Mouse (Mus musculus): ENCODE measurements around the gene Cblc. TPM values are rescaled to one million over a fixed set of nuclear protein-coding genes. Genes with fewer than 3 reads are reported as not detected.

Gene Cblc
- polyA plus RNA-seq, 1 experiment = 2.8 TPM

DNA sequence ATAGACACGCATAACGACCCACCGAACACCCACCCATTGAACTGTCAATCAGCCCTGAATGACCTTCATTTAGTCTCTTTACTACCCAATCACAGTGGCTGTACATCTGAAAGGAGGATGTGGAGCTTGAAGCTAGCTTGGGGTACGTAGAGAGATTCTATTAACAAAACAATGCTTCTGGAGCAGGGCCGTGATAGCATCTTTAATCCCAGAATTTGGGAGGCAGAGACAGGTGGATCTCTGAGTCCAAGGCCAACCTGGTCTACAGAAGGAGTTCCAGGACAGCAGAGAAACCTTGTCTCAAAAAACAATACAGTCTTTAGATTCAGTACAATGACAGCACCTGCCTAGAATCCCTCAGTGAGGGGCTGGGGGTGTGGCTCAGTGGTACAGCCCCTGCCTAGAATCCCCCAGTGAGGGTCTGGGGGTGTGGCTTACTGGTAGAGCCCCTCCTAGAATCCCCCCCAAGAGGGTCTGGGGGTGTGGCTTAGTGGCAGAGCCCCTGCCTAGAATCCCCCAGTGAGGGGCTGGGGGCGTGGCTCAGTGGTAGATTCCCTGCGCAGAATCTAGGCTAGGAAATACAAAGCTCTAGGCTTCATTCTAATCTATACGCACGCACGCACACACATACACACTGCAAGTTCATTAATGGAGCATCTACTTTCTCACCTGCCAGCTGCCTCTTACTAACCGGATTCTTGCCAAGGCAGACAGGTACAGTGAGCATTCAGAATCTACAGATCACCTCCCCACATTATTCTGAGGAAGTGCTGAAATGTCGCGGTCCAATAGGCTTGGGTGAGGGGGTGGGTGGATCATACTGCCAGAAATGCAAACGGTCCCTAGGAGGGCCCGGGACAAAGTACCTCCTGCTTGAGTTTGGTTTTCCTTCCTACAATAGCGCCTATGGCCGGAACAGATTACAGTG lies 19.0 kb upstream of the Cblc start:
- peak overlapping the region; percentile 42 for H3K4me3 ChIP-seq (ENCODE audit: control insufficient read depth, insufficient read depth, low read length)
- H3K27ac ChIP-seq (ENCODE audit: control insufficient read depth, insufficient read depth, low read length) = peak overlapping the region; percentile 51; the same call in 1 of the 2 replicates
- H3K4me1 ChIP-seq (replicated peaks; ENCODE audit: control insufficient read depth, insufficient read depth, low read length) = peaks cover 34% of the 10 kb centered on the region
- no peaks in the 10 kb centered on the region for H3K27me3 ChIP-seq (ENCODE audit: control insufficient read depth, insufficient read depth, low read length)
- TF ChIP-seq POLR2A (IDR thresholded peaks at IDR 0.05; ENCODE audit: control insufficient read depth, extremely low read depth, insufficient read depth, low read length, poor library complexity) = no peak
- TF ChIP-seq CTCF (IDR thresholded peaks at IDR 0.05; ENCODE audit: borderline replicate concordance, control insufficient read depth, extremely low read depth, insufficient read depth, low read length, poor library complexity) = no peak
- no peak for DNase-seq
- 47% methylated on average over 17 of the region's 17 CpGs for WGBS
- H3K36me3 ChIP-seq (ENCODE audit: control insufficient read depth, insufficient read depth, low read length) = no peaks in the 10 kb centered on the region

DNA sequence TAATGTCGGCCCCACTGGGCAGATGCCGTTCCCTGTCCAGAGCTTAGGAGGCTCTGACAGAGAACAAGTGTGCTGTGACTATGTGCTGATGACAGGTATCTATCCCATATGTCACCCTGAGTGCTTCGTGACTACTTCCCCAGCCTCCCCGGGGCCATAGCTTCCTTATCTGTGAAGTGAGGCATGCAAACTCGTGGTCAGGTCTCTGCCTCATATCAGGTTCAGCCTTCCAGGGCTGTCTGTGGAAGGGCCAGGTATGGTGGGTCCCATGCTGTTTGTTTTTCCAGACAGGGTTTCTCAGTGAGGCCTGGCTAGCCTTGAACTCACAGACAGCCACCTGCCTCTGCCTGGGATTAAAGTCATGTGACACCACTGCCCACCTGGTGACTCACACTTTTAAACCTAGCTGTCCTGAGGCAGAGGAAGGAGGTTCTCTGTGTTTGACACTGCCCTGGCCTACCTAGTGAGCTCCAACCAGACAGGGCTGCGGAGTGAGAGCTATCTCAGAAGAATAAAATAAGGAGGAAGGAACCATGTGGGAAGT lies 17.0 kb upstream of the Cblc start:
- no peak for DNase-seq
- Histone ChIP-seq H3K36me3 (ENCODE audit: control insufficient read depth, insufficient read depth, low read length) (no peaks in the 10 kb centered on the region), H3K27me3 (ENCODE audit: control insufficient read depth, insufficient read depth, low read length) (no peaks in the 10 kb centered on the region), H3K4me3 (ENCODE audit: control insufficient read depth, insufficient read depth, low read length) (no peak overlapping the region), H3K27ac (ENCODE audit: control insufficient read depth, insufficient read depth, low read length) (no peak overlapping the region), H3K4me1 (replicated peaks; ENCODE audit: control insufficient read depth, insufficient read depth, low read length) (peaks cover 24% of the 10 kb centered on the region)
- 65% methylated on average over 6 of the region's 6 CpGs for WGBS
- TF ChIP-seq POLR2A (IDR thresholded peaks at IDR 0.05; ENCODE audit: control insufficient read depth, extremely low read depth, insufficient read depth, low read length, poor library complexity) (no peak), CTCF (IDR thresholded peaks at IDR 0.05; ENCODE audit: borderline replicate concordance, control insufficient read depth, extremely low read depth, insufficient read depth, low read length, poor library complexity) (no peak)

DNA sequence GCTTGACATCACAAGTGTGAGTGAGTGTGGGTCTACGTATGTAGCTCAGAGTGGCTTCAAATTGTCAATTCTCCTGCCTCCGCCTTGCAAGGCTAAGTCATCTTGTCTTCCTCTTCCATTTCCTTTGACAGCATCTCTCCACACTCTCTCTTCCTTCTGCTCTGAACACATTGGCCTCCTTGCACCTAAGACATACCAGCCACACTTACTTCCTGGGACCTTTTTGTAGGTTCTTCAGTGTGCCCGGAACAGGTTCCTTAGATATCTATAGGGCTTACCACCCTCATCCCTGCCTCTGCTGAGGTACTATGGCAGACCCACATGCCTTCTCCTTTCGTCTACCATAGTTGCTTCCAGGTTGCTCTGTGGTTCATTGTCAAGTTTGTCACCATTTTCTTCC lies 16.6 kb upstream of the Cblc start:
- Histone ChIP-seq H3K27me3 (ENCODE audit: control insufficient read depth, insufficient read depth, low read length) (no peaks in the 10 kb centered on the region), H3K27ac (ENCODE audit: control insufficient read depth, insufficient read depth, low read length) (no peak overlapping the region), H3K4me1 (replicated peaks; ENCODE audit: control insufficient read depth, insufficient read depth, low read length) (peaks cover 23% of the 10 kb centered on the region), H3K36me3 (ENCODE audit: control insufficient read depth, insufficient read depth, low read length) (no peaks in the 10 kb centered on the region), H3K4me3 (ENCODE audit: control insufficient read depth, insufficient read depth, low read length) (no peak overlapping the region)
- TF ChIP-seq CTCF (IDR thresholded peaks at IDR 0.05; ENCODE audit: borderline replicate concordance, control insufficient read depth, extremely low read depth, insufficient read depth, low read length, poor library complexity) (no peak), POLR2A (IDR thresholded peaks at IDR 0.05; ENCODE audit: control insufficient read depth, extremely low read depth, insufficient read depth, low read length, poor library complexity) (no peak)
- no peak for DNase-seq
- 91% methylated on average over 4 of the region's 4 CpGs for WGBS

DNA sequence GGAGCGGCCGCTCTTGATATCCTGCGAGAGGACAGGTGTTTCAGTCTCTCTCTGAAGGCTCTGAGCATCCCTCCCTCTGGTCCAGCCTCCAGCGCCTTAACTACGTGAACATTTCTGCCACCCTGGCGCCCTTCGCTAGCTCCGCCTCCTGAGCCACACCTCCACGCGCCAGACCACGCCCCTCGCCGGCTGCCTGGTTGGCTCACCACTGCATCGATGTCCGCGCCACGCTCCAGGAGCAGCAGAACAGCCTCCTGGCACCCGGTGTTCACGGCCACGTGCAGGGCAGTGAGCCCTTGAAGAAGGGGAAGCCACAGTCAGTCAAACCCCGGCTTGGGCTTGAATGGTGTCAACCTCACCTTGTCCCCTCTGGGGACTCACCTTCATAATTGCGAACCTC lies 14.5 kb upstream of the Cblc start:
- TF ChIP-seq CTCF (IDR thresholded peaks at IDR 0.05; ENCODE audit: borderline replicate concordance, control insufficient read depth, extremely low read depth, insufficient read depth, low read length, poor library complexity) (no peak), POLR2A (IDR thresholded peaks at IDR 0.05; ENCODE audit: control insufficient read depth, extremely low read depth, insufficient read depth, low read length, poor library complexity) (no peak)
- DNase-seq = no peak
- Histone ChIP-seq H3K4me3 (ENCODE audit: control insufficient read depth, insufficient read depth, low read length) (no peak overlapping the region), H3K4me1 (replicated peaks; ENCODE audit: control insufficient read depth, insufficient read depth, low read length) (peaks cover 3% of the 10 kb centered on the region), H3K27me3 (ENCODE audit: control insufficient read depth, insufficient read depth, low read length) (no peaks in the 10 kb centered on the region), H3K27ac (ENCODE audit: control insufficient read depth, insufficient read depth, low read length) (no peak overlapping the region), H3K36me3 (ENCODE audit: control insufficient read depth, insufficient read depth, low read length) (no peaks in the 10 kb centered on the region)
- 85% methylated on average over 22 of the region's 22 CpGs for WGBS

DNA sequence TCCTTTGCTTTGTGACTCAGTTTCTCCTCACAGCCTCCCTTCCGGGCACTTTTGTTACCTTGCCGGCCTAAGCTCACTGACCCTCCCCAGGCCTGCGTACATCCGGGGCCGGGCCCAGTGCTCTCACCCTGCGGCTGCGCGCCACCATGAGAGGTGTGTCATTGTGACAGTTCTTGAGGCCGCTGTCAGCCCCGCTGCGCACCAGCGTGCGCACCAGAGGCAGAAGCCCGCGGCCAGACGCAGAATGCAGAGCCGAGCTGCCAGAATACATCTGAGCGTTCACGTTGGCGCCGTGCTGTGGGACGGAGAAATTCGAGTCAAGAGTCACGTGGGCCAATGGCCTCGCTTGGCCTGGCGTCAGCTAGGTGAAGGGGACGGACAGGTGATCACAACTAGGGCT lies 12.8 kb upstream of the Cblc start:
- WGBS = 94% methylated on average over 27 of the region's 27 CpGs
- no peak for DNase-seq
- no peak overlapping the region for H3K4me3 ChIP-seq (ENCODE audit: control insufficient read depth, insufficient read depth, low read length)

DNA sequence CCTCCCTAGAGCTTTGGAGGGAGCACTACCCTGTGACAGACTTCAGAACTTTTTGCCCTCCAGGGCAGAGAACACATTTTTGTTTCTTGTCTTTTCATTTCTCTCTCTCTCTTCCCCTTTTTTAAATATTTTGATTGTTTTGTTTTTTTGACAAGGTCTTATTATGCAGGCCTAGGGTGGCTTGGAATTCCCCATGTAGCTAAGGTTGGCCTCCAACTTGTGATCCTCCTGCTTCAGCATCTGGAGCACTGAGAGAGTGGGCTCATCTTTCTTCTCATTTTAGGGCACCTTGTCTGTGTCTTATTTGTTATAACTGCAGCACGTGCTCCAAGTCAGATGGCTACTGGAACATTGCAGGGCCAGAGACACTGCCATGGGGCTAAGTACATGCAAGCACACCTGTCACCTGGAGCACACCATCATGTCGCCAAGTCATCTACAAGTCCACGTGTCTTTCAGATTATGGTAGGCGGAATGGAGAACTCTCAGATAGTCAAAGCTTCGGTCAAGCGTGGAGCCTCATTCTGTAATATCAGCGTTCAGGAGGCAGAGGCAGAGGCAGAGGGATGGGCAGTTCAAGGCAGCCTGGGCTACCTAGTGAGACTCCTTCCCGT lies 9.9 kb upstream of the Cblc start:
- H3K27ac ChIP-seq (ENCODE audit: control insufficient read depth, insufficient read depth, low read length) = no peak overlapping the region
- no peak overlapping the region for H3K4me3 ChIP-seq (ENCODE audit: control insufficient read depth, insufficient read depth, low read length)
- no peaks in the 10 kb centered on the region for H3K4me1 ChIP-seq (replicated peaks; ENCODE audit: control insufficient read depth, insufficient read depth, low read length)
- TF ChIP-seq POLR2A (IDR thresholded peaks at IDR 0.05; ENCODE audit: control insufficient read depth, extremely low read depth, insufficient read depth, low read length, poor library complexity) = no peak
- TF ChIP-seq CTCF (IDR thresholded peaks at IDR 0.05; ENCODE audit: borderline replicate concordance, control insufficient read depth, extremely low read depth, insufficient read depth, low read length, poor library complexity) = no peak
- 92% methylated on average over 8 of the region's 8 CpGs for WGBS
- no peak for DNase-seq
- H3K27me3 ChIP-seq (ENCODE audit: control insufficient read depth, insufficient read depth, low read length) = no peaks in the 10 kb centered on the region
- no peaks in the 10 kb centered on the region for H3K36me3 ChIP-seq (ENCODE audit: control insufficient read depth, insufficient read depth, low read length)

More for the DNA sequence above, 12.8 kb upstream of the Cblc start:
- H3K27ac ChIP-seq (ENCODE audit: control insufficient read depth, insufficient read depth, low read length) = no peak overlapping the region
- no peaks in the 10 kb centered on the region for H3K36me3 ChIP-seq (ENCODE audit: control insufficient read depth, insufficient read depth, low read length)
- no peaks in the 10 kb centered on the region; the same call in 1 of the 2 replicates for H3K4me1 ChIP-seq (replicated peaks; ENCODE audit: control insufficient read depth, insufficient read depth, low read length)
- H3K27me3 ChIP-seq (ENCODE audit: control insufficient read depth, insufficient read depth, low read length) = no peaks in the 10 kb centered on the region
- TF ChIP-seq CTCF (IDR thresholded peaks at IDR 0.05; ENCODE audit: borderline replicate concordance, control insufficient read depth, extremely low read depth, insufficient read depth, low read length, poor library complexity) (no peak), POLR2A (IDR thresholded peaks at IDR 0.05; ENCODE audit: control insufficient read depth, extremely low read depth, insufficient read depth, low read length, poor library complexity) (no peak)

All from thymus, adult 2 months (tissue).